Mouse (Mus musculus) neural tube, embryonic 12.5 days (tissue): ENCODE results near the gene Snrpd3. TPM values are rescaled to one million over a fixed set of nuclear protein-coding genes. Genes with fewer than 3 reads are reported as not detected.
"Not testable (repeated sequence)": the region's sequence is repeated elsewhere in the genome, so short reads cannot be mapped to it uniquely, and the experiment has no call there.

Experiments used
- ATAC-seq: fragments of 200-750 bp; cut with Nextera tagmentation; 2 replicates; pipeline ENCODE4 v1.8.0; 2017; ENCODE audit warnings: low read depth, mild to moderate bottlenecking, moderate TSS enrichment, moderate library complexity; ENCODE audit not compliant: low FRiP score
- H3K27ac ChIP-seq: fragments of 300-500 bp; sonication (generic); 2 replicates; pipeline ENCODE4 v1.5.1; 2016
- H3K27me3 ChIP-seq: fragments of 300-500 bp; sonication (generic); replicated peaks from 2 replicates; pipeline ENCODE4 v1.6.1; 2016; ENCODE audit warnings: mild to moderate bottlenecking
- H3K36me3 ChIP-seq: fragments of 300-500 bp; sonication (generic); 2 replicates; pipeline ENCODE4 v1.6.1; 2016; ENCODE audit warnings: mild to moderate bottlenecking
- H3K4me1 ChIP-seq: fragments of 300-500 bp; sonication (generic); 2 replicates; pipeline ENCODE4 v1.6.1; 2016
- H3K4me2 ChIP-seq: fragments of 300-500 bp; sonication (generic); replicated peaks from 2 replicates; pipeline ENCODE4 v1.6.1; 2016; ENCODE audit warnings: mild to moderate bottlenecking
- H3K4me3 ChIP-seq: fragments of 300-500 bp; sonication (generic); 2 replicates; pipeline ENCODE4 v1.5.1; 2016
- H3K9ac ChIP-seq: fragments of 300-500 bp; sonication (generic); 2 replicates; pipeline ENCODE4 v1.6.1; 2016; ENCODE audit warnings: mild to moderate bottlenecking
- H3K9me3 ChIP-seq: fragments of 300-500 bp; sonication (generic); 2 replicates; pipeline ENCODE4 v1.6.1; 2016; ENCODE audit warnings: mild to moderate bottlenecking
- WGBS: fragments of 180-500 bp; shearing (Covaris S2); methylation state at CpG from one replicate; pipeline ENCODE4 v1.1.7; 2016; 5-methylcytosine and 5-hydroxymethylcytosine counted together
- polyA plus RNA-seq: library from polyadenylated mRNA; unstranded; fragments of >200 nt; fragmentation: Nextera tagmentation; extraction: Ambion mirVana; gene quantifications from 2 replicates; pipeline ENCODE4 v1.2.1, GENCODE M21; 2016

The Snrpd3 gene
- 150 and 171 TPM in 2 replicates for polyA plus RNA-seq

- Histone ChIP-seq H3K9ac (peak within 1 kb of the TSS; percentile 83), H3K4me3 (peak within 1 kb of the TSS; percentile 79), H3K9me3 (no peaks in the 10 kb centered on the region), H3K27me3 (no peaks in the 10 kb centered on the region), H3K27ac (peak within 1 kb of the TSS; percentile 82; the same call in 1 of the 2 replicates), H3K4me1 (peaks cover 26% of the 10 kb centered on the region), H3K36me3 (peaks cover 30% of the 10 kb centered on the region), H3K4me2 (peak within 1 kb of the TSS; percentile 77)
- WGBS = 2% methylated on average over 47 of the region's 52 CpGs
- ATAC-seq = peak; percentile 97
Measured at GRCm38 (mm10) chr10:75517073-75517757, at the start of gene Snrpd3. TSS of gene Snrpd3 (plus strand) at chr10:75517551.

DNA sequence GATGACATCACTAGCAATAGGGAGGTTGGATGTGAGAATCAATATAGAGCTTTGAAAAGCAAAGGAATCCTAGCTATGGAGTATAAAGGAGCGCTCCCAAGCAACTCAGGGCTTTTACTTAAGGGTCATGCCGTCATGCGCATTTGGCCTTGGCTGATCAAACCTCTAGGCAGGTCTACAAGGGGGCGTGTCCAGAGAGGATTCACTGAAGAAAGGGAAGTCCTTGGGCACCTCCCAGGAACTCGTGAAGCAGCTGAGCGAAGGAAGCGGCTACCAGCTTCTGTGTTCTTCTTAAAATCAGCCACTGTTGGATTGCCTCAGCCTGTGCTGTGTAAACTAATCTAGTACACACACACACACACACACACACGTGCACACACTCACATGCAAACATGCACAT is 43.9 kb upstream of the Snrpd3 start:
- Histone ChIP-seq H3K36me3 (no peaks in the 10 kb centered on the region), H3K9me3 (no peaks in the 10 kb centered on the region), H3K9ac (no peak overlapping the region), H3K27ac (no peak overlapping the region), H3K4me2 (no peak overlapping the region), H3K4me1 (no peaks in the 10 kb centered on the region), H3K27me3 (no peaks in the 10 kb centered on the region), H3K4me3 (no peak overlapping the region)
- ATAC-seq = no peak
- 83% methylated on average over 8 of the region's 8 CpGs for WGBS

DNA sequence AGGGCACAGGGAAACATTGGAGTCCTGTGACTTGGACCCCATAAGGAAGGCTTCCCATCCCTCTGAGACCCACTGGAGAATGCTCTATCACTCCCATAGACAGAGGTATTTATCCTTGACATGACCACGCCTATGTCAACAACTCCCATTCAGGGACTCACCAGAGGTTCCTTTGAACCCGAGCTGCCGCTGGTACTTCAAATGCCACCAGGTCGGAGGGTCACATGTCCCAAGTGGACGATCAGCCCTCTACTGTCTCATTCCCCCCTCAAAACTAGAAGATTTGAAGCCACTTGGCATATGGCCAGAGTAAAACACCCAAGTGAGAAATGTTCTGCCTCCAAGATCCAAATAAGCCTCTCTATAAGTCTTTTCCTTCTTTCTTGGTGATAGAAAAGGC is 42.8 kb upstream of the Snrpd3 start:
- ATAC-seq = no peak
- WGBS = 35% methylated on average over 5 of the region's 5 CpGs
- H3K36me3 ChIP-seq = no peaks in the 10 kb centered on the region
- H3K9me3 ChIP-seq = no peaks in the 10 kb centered on the region
- H3K4me1 ChIP-seq = no peaks in the 10 kb centered on the region
- H3K4me2 ChIP-seq = no peak overlapping the region
- no peaks in the 10 kb centered on the region for H3K27me3 ChIP-seq
- H3K9ac ChIP-seq = no peak overlapping the region
- H3K4me3 ChIP-seq = no peak overlapping the region
- no peak overlapping the region for H3K27ac ChIP-seq

DNA sequence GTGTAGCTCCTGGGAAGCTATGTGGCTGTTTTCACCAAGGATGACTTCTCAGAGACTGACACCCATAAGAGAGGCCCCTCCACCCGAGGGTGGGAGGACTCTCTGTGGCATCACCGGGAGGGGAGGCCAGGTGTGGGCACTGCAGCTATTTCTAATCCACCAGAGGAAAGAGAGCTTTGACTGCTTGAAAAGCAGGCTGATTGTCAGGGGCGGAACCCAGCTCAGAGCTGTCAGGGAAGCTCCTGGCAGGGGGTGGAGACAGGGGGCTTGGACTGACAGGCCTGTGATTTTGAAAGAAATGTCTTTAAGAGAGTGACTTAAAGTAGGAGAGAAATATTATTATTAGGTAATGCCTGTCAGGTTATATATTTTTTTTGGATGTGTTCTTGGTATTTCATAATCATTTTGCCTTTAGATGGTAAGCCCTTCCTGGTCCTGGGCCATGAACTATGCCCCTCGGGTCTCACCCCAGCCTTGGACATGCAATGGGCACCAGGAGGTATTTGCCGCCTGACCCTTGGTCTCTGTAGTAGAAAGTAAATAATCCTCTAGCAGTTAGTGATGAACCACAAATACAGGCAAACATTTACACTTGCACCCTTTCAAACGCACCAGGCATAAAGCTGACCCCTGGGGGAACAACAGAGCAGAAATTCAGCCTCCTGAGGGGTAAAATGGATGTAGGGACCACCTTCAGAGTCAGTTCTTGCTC is 42.1 kb upstream of the Snrpd3 start:
- not testable (repeated sequence) for H3K4me3 ChIP-seq, H3K4me2 ChIP-seq, ATAC-seq, H3K9ac ChIP-seq, H3K4me1 ChIP-seq, H3K27me3 ChIP-seq, H3K27ac ChIP-seq, H3K9me3 ChIP-seq, H3K36me3 ChIP-seq
- 42% methylated on average over 5 of the region's 6 CpGs for WGBS

DNA sequence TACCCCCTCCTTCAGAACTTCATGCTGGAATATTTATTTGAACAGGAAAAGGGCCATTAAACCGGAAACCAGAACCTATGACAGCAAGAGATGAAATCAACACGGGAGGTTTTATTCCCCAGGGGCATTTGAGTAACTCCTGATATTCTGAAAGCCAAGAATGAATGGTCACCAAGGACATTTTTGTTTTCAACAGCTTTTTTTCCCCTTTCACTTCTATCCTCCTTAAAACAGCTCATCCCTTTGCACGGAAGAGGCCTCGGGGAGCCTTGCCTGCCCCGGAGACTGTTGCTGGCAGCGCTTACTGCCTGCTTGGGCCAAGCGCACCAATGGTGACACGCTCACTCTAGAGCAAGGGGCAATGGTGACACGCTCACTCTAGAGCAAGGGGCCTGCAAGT is 40.3 kb upstream of the Snrpd3 start:
- Histone ChIP-seq H3K9me3 (no peaks in the 10 kb centered on the region), H3K27ac (no peak overlapping the region), H3K4me3 (no peak overlapping the region), H3K36me3 (no peaks in the 10 kb centered on the region), H3K4me1 (no peaks in the 10 kb centered on the region), H3K27me3 (no peaks in the 10 kb centered on the region), H3K4me2 (no peak overlapping the region), H3K9ac (no peak overlapping the region)
- 76% methylated on average over 9 of the region's 9 CpGs for WGBS
- ATAC-seq = no peak

DNA sequence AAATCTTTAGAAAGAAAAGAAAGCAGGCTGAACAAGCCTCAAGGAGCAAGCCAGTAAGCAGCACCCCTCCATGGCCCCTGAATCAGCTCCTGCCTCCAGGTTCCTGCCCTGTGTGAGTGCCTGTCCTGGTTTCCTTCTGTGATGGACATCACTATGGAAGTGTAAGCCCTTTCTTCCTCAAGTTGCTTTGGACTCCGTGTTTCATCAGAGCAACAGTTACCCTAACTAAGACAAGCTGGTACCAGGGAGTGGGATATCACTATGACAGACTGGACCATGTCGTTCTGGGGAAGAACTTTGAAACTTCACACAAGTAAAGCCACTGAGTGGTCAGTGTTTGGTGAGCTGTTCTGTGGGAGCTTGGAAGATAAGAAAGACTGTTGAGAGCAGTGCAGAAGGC is 37.4 kb upstream of the Snrpd3 start:
- Histone ChIP-seq H3K4me2 (no peak overlapping the region), H3K27ac (no peak overlapping the region), H3K4me3 (no peak overlapping the region), H3K36me3 (no peaks in the 10 kb centered on the region), H3K9me3 (no peaks in the 10 kb centered on the region), H3K4me1 (no peaks in the 10 kb centered on the region), H3K27me3 (no peaks in the 10 kb centered on the region), H3K9ac (no peak overlapping the region)
- ATAC-seq = no peak
- WGBS = 88% methylated on average over 2 of the region's 2 CpGs

DNA sequence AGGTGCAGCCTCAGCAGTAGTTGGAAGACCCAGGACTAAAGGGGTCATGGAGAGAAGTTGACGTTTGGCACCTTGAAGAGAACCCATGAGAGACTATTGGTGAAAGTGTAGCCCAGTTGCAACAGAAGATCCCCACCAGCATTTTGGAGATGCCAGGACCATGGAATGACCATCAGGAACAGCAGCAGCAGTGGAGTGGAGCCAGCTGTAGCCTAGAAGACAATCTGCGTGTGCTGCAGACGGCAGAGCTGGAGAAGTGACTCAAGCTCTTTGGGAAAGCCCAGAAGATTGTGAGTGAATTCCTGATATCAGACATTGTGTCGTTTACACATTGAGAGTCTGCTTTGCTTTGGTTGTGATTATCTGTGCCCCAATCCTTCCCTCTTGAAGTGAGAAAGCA is 35.6 kb upstream of the Snrpd3 start:
- Histone ChIP-seq H3K36me3 (no peaks in the 10 kb centered on the region), H3K27ac (no peak overlapping the region), H3K4me1 (no peaks in the 10 kb centered on the region), H3K27me3 (no peaks in the 10 kb centered on the region), H3K9ac (no peak overlapping the region), H3K4me3 (no peak overlapping the region), H3K4me2 (no peak overlapping the region), H3K9me3 (no peaks in the 10 kb centered on the region)
- no peak for ATAC-seq
- 85% methylated on average over 4 of the region's 4 CpGs for WGBS

GRCm38 (mm10) chr10:75482271-75482670 is 35.1 kb upstream of the Snrpd3 start:
- Histone ChIP-seq H3K9me3 (no peaks in the 10 kb centered on the region), H3K4me1 (no peaks in the 10 kb centered on the region), H3K27me3 (no peaks in the 10 kb centered on the region), H3K9ac (no peak overlapping the region), H3K36me3 (no peaks in the 10 kb centered on the region), H3K27ac (no peak overlapping the region), H3K4me3 (no peak overlapping the region), H3K4me2 (no peak overlapping the region)
- no peak for ATAC-seq
- 88% methylated on average over 5 of the region's 5 CpGs for WGBS

DNA sequence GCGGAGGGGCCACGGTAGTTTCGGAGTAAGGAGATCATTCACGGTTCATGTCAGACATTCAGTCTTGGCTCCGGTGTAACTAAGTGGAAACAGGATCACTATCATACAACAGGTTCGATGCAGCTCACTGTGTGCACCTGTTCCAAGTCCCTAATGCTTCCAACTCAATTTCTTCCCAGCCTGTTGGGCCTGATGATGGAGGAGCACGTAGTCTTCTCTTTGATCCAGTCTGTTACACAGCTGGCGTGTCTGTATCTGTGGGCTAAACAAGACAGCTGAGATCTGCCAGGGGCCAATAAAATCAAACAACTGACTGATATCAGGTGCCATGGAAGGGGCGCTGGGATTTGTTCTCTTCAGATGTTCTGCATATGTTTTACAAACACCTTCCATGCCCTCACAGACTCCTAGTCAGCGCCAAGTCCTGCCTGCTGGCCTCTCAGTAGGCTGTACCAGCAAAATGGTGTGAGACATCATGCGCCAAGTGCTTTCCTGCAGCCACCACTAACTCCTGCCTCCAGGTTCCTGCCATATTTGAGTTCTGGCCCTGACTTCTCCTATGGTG is 34.4 kb upstream of the Snrpd3 start:
- Histone ChIP-seq H3K27me3 (no peaks in the 10 kb centered on the region), H3K36me3 (no peaks in the 10 kb centered on the region), H3K9me3 (no peaks in the 10 kb centered on the region), H3K4me3 (no peak overlapping the region), H3K4me1 (no peaks in the 10 kb centered on the region), H3K27ac (no peak overlapping the region), H3K4me2 (no peak overlapping the region), H3K9ac (no peak overlapping the region)
- ATAC-seq = no peak
- 88% methylated on average over 11 of the region's 11 CpGs for WGBS

DNA sequence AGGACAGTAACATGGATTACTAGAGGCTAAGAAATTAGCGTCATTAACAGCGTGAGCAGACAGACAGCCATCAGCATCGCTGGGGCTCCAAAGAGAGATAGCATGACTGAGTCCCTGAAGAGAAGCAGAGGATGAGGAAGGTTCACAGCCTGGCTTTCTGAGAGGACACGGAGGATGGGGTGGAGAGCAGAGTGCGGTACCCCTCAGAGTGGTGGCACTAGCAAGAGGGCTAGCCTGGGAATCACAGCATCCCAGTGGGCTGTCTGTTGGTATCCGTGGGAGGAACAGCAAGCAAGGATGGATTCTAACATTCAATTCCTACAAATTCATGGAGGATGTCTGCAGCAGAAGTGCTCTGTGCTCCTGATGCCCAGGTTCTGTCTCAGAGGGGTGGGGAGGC is 33.3 kb upstream of the Snrpd3 start:
- H3K36me3 ChIP-seq = no peaks in the 10 kb centered on the region
- H3K4me1 ChIP-seq = no peaks in the 10 kb centered on the region
- 86% methylated on average over 6 of the region's 6 CpGs for WGBS
- H3K27ac ChIP-seq = no peak overlapping the region
- no peaks in the 10 kb centered on the region for H3K27me3 ChIP-seq
- no peak overlapping the region for H3K4me2 ChIP-seq
- no peaks in the 10 kb centered on the region for H3K9me3 ChIP-seq
- no peak for ATAC-seq
- no peak overlapping the region for H3K4me3 ChIP-seq
- no peak overlapping the region for H3K9ac ChIP-seq

DNA sequence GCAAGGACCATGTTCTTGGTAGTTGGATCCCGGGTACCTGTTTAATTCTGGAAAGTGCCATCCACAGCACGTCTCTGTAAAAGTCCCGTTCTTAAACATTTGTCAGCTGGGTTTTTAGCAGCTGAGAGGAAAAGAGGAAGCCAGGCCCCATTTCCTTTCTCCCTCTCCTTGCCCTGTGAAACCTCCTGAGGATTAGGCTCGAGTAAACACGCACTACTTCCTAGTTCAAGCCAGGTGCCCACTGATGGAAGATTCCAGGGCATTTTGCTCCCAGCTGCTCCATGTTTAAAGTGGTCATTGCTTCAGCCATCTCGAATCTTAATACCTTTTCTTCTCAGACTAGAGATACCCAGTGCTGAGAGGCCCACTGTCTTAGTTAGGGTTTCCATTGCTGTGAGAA is 32.6 kb upstream of the Snrpd3 start:
- no peak overlapping the region for H3K4me2 ChIP-seq
- no peaks in the 10 kb centered on the region for H3K27me3 ChIP-seq
- H3K9ac ChIP-seq = no peak overlapping the region
- H3K4me3 ChIP-seq = no peak overlapping the region
- no peaks in the 10 kb centered on the region for H3K36me3 ChIP-seq
- no peak for ATAC-seq
- WGBS = 75% methylated on average over 6 of the region's 6 CpGs
- H3K27ac ChIP-seq = no peak overlapping the region
- no peaks in the 10 kb centered on the region for H3K4me1 ChIP-seq
- no peaks in the 10 kb centered on the region for H3K9me3 ChIP-seq

- Histone ChIP-seq H3K4me2 (no peak overlapping the region), H3K9ac (no peak overlapping the region), H3K9me3 (no peaks in the 10 kb centered on the region), H3K4me3 (no peak overlapping the region), H3K36me3 (no peaks in the 10 kb centered on the region), H3K4me1 (no peaks in the 10 kb centered on the region), H3K27ac (no peak overlapping the region), H3K27me3 (no peaks in the 10 kb centered on the region)
- 57% methylated on average over 9 of the region's 9 CpGs for WGBS
- no peak for ATAC-seq
Measured at GRCm38 (mm10) chr10:75486086-75486979, 31.0 kb upstream of the Snrpd3 start.
